Comparison of ENCODE assay signal across 8 mouse cellular contexts in genomic region chr7:82865834-82866485, GRCm38 (mm10). TPM values are rescaled to one million over a fixed set of nuclear protein-coding genes. Genes with fewer than 3 reads are reported as not detected.
DNase-seq lines count a peak whose midpoint lies in the region; ATAC-seq and TF ChIP-seq lines count a peak whose summit lies in the region.

No protein-coding gene starts in this region.

- ATAC-seq in forebrain, embryonic 12.5 days (ENCODE audit: low FRiP score), result peak; percentile 92
- ATAC-seq in heart, postnatal 0 days (ENCODE audit: insufficient read depth, low read depth), result peak; percentile 90
- peak; percentile 91 for ATAC-seq in liver, embryonic 16.5 days (ENCODE audit: low read depth)
- ATAC-seq in neural tube, embryonic 12.5 days (ENCODE audit: low FRiP score, low read depth), result peak; percentile 91
- ATAC-seq in stomach, postnatal 0 days (ENCODE audit: low FRiP score, low TSS enrichment), result peak; percentile 95

- peak overlapping the region; percentile 86 for H3K4me3 ChIP-seq in ES-Bruce4 (ENCODE audit: low read depth, low read length)
- H3K4me3 ChIP-seq in forebrain, embryonic 12.5 days (replicated peaks), result peak overlapping the region; percentile 99
- H3K4me3 ChIP-seq in heart, postnatal 0 days (ENCODE audit: low read depth, low read length), result peak overlapping the region; percentile 85
- H3K4me3 ChIP-seq in liver, embryonic 16.5 days (ENCODE audit: low read depth, low read length), result peak overlapping the region; percentile 68
- H3K4me3 ChIP-seq in neural tube, embryonic 12.5 days, result peak overlapping the region; percentile 100
- H3K4me3 ChIP-seq in stomach, postnatal 0 days (ENCODE audit: low read depth, low read length), result peak overlapping the region; percentile 74

- no peak for TF ChIP-seq POLR2A in ES-Bruce4 (IDR thresholded peaks at IDR 0.05; ENCODE audit: insufficient read depth, low read length)

- DNase-seq in c-Kit-positive CD71-positive TER-119-positive erythroid progenitor cells, embryonic 14.5 days (ENCODE audit: low spot score), result peak; percentile 81
- DNase-seq in heart, postnatal 0 days (ENCODE audit: low spot score), result peak; percentile 98
- DNase-seq in kidney, postnatal 4 days, result peak; percentile 99
- peak; percentile 97 for DNase-seq in stomach, postnatal 0 days (ENCODE audit: low spot score)

- TF ChIP-seq CTCF in ES-Bruce4 (IDR thresholded peaks at IDR 0.05; ENCODE audit: low read depth, low read length), result peak; percentile 62
- TF ChIP-seq CTCF in heart, postnatal 0 days (IDR thresholded peaks at IDR 0.05; ENCODE audit: low read depth), result peak; percentile 78
- TF ChIP-seq CTCF in stomach, postnatal 0 days (IDR thresholded peaks at IDR 0.05; ENCODE audit: low read depth), result peak; percentile 82

- H3K36me3 ChIP-seq in ES-Bruce4 (ENCODE audit: control insufficient read depth, insufficient read depth, low read length, poor library complexity, severe bottlenecking), result no peaks in the 10 kb centered on the region
- H3K36me3 ChIP-seq in forebrain, embryonic 12.5 days (replicated peaks), result peaks cover 18% of the 10 kb centered on the region
- peaks cover 8% of the 10 kb centered on the region; the same call in 1 of the 2 replicates for H3K36me3 ChIP-seq in heart, postnatal 0 days (replicated peaks; ENCODE audit: control insufficient read depth, insufficient read depth, low read length)
- no peaks in the 10 kb centered on the region for H3K36me3 ChIP-seq in liver, embryonic 16.5 days (ENCODE audit: control insufficient read depth, insufficient read depth)
- H3K36me3 ChIP-seq in neural tube, embryonic 12.5 days, result peaks cover 19% of the 10 kb centered on the region
- H3K36me3 ChIP-seq in stomach, postnatal 0 days (ENCODE audit: control insufficient read depth, insufficient read depth, low read length), result no peaks in the 10 kb centered on the region

- peak overlapping the region; percentile 84 for H3K4me2 ChIP-seq in forebrain, embryonic 12.5 days
- peak overlapping the region; percentile 94 for H3K4me2 ChIP-seq in heart, postnatal 0 days (ENCODE audit: low read depth, low read length)
- peak overlapping the region; percentile 77 for H3K4me2 ChIP-seq in liver, embryonic 16.5 days (ENCODE audit: low read depth, low read length)
- peak overlapping the region; percentile 96 for H3K4me2 ChIP-seq in neural tube, embryonic 12.5 days (replicated peaks)
- H3K4me2 ChIP-seq in stomach, postnatal 0 days (replicated peaks; ENCODE audit: low read depth), result peak overlapping the region; percentile 72

- no peaks in the 10 kb centered on the region for H3K4me1 ChIP-seq in ES-Bruce4 (ENCODE audit: control insufficient read depth, insufficient read depth, low read length)
- peaks cover 27% of the 10 kb centered on the region for H3K4me1 ChIP-seq in forebrain, embryonic 12.5 days
- H3K4me1 ChIP-seq in heart, postnatal 0 days (ENCODE audit: control insufficient read depth, insufficient read depth), result peaks cover 12% of the 10 kb centered on the region; the same call in 1 of the 2 replicates
- peaks cover 17% of the 10 kb centered on the region for H3K4me1 ChIP-seq in liver, embryonic 16.5 days (ENCODE audit: control insufficient read depth, low read depth, low read length)
- H3K4me1 ChIP-seq in neural tube, embryonic 12.5 days, result peaks cover 25% of the 10 kb centered on the region
- peaks cover 9% of the 10 kb centered on the region; the same call in 1 of the 2 replicates for H3K4me1 ChIP-seq in stomach, postnatal 0 days (replicated peaks; ENCODE audit: control insufficient read depth, insufficient read depth)

- no peak overlapping the region for H3K27ac ChIP-seq in ES-Bruce4 (ENCODE audit: insufficient read depth, low read length)
- peak overlapping the region; percentile 100 for H3K27ac ChIP-seq in forebrain, embryonic 12.5 days
- H3K27ac ChIP-seq in heart, postnatal 0 days (ENCODE audit: low read depth), result peak overlapping the region; percentile 96
- H3K27ac ChIP-seq in liver, embryonic 16.5 days (ENCODE audit: low read length), result peak overlapping the region; percentile 55
- peak overlapping the region; percentile 100 for H3K27ac ChIP-seq in neural tube, embryonic 12.5 days
- H3K27ac ChIP-seq in stomach, postnatal 0 days (replicated peaks), result peak overlapping the region; percentile 95

- TF ChIP-seq EP300 in ES-Bruce4 (IDR thresholded peaks at IDR 0.05; ENCODE audit: insufficient read depth, low read depth, low read length), result peak; percentile 22; the same call in 1 of the 2 replicates
- TF ChIP-seq EP300 in heart, postnatal 0 days (IDR thresholded peaks at IDR 0.05; ENCODE audit: low read depth), result no peak; the same call in 1 of the 2 replicates
- TF ChIP-seq EP300 in stomach, postnatal 0 days (optimal IDR thresholded peaks at IDR 0.05), result no peak

- H3K9ac ChIP-seq in ES-Bruce4 (ENCODE audit: low read depth, poor library complexity, severe bottlenecking), result peak overlapping the region; percentile 70
- H3K9ac ChIP-seq in forebrain, embryonic 12.5 days, result peak overlapping the region; percentile 100
- H3K9ac ChIP-seq in heart, postnatal 0 days (replicated peaks; ENCODE audit: low read depth, low read length), result peak overlapping the region; percentile 77
- H3K9ac ChIP-seq in liver, embryonic 16.5 days (ENCODE audit: low read depth, low read length), result peak overlapping the region; percentile 57
- peak overlapping the region; percentile 100 for H3K9ac ChIP-seq in neural tube, embryonic 12.5 days
- H3K9ac ChIP-seq in stomach, postnatal 0 days (ENCODE audit: low read length), result peak overlapping the region; percentile 47

- 0% methylated on average over 65 of the region's 70 CpGs for WGBS in forebrain, embryonic 12.5 days
- under 1% methylated on average over 55 of the region's 70 CpGs for WGBS in heart, postnatal 0 days
- under 1% methylated on average over 50 of the region's 70 CpGs for WGBS in liver, embryonic 16.5 days (ENCODE audit: insufficient replicate concordance)
- WGBS in neural tube, embryonic 12.5 days, result under 1% methylated on average over 66 of the region's 70 CpGs
- WGBS in stomach, postnatal 0 days, result under 1% methylated on average over 60 of the region's 70 CpGs

- no peaks in the 10 kb centered on the region for H3K27me3 ChIP-seq in ES-Bruce4 (ENCODE audit: control insufficient read depth, insufficient read depth, low read length, poor library complexity, severe bottlenecking)
- no peaks in the 10 kb centered on the region for H3K27me3 ChIP-seq in forebrain, embryonic 12.5 days
- H3K27me3 ChIP-seq in heart, postnatal 0 days (ENCODE audit: control insufficient read depth, insufficient read depth, low read length), result no peaks in the 10 kb centered on the region
- peaks cover 54% of the 10 kb centered on the region for H3K27me3 ChIP-seq in liver, embryonic 16.5 days (ENCODE audit: control insufficient read depth, insufficient read depth, low read depth, low read length)
- H3K27me3 ChIP-seq in neural tube, embryonic 12.5 days (replicated peaks), result no peaks in the 10 kb centered on the region
- no peaks in the 10 kb centered on the region for H3K27me3 ChIP-seq in stomach, postnatal 0 days (ENCODE audit: control insufficient read depth, insufficient read depth, low read length)

- H3K9me3 ChIP-seq in ES-Bruce4 (replicated peaks; ENCODE audit: control insufficient read depth, insufficient read depth, low read length, poor library complexity, severe bottlenecking), result no peaks in the 10 kb centered on the region
- no peaks in the 10 kb centered on the region for H3K9me3 ChIP-seq in forebrain, embryonic 12.5 days
- H3K9me3 ChIP-seq in heart, postnatal 0 days (replicated peaks; ENCODE audit: control insufficient read depth, low read length), result no peaks in the 10 kb centered on the region
- no peaks in the 10 kb centered on the region for H3K9me3 ChIP-seq in liver, embryonic 16.5 days (replicated peaks; ENCODE audit: control insufficient read depth, low read length)
- H3K9me3 ChIP-seq in neural tube, embryonic 12.5 days, result no peaks in the 10 kb centered on the region
- no peaks in the 10 kb centered on the region for H3K9me3 ChIP-seq in stomach, postnatal 0 days (ENCODE audit: control insufficient read depth, low read length)

RNA-seq across cellular contexts. Expression of gene Mex3b, which starts 1.2 kb away (rescaled TPM):
- polyA plus RNA-seq in ES-Bruce4 (2011; ENCODE audit: insufficient read depth, insufficient read length, low read depth, missing spikeins), result 8.4 and 10.5 TPM in 2 replicates
- 47.3 and 47.5 TPM in 2 replicates for polyA plus RNA-seq in forebrain, embryonic 12.5 days (2016; fragmentation: Nextera tagmentation; extraction: Ambion mirVana)
- 14.4 and 15.2 TPM in 2 replicates for total RNA-seq in heart, postnatal 0 days (2014; rRNA removed; ENCODE audit: low replicate concordance)
- polyA plus RNA-seq in heart, postnatal 0 days (2015; fragmentation: Nextera tagmentation; extraction: Ambion mirVana), result 3.2 and 3.3 TPM in 2 replicates
- polyA plus RNA-seq in liver, embryonic 16.5 days (2015; fragmentation: Nextera tagmentation; extraction: Ambion mirVana), result 0.41 and 0.56 TPM in 2 replicates
- polyA plus RNA-seq in neural tube, embryonic 12.5 days (2016; fragmentation: Nextera tagmentation; extraction: Ambion mirVana), result 42.9 and 44.0 TPM in 2 replicates
- polyA plus RNA-seq in stomach, postnatal 0 days (2015; fragmentation: Nextera tagmentation; extraction: Ambion mirVana), result 2.3 and 2.8 TPM in 2 replicates

Comparison
In these comparisons a context has a peak if more than half of its experiments do, and no peak if none do; other contexts are left out.
1. H3K9ac ChIP-seq: peak in every context shown above with its lines; median percentile 100 in forebrain, embryonic 12.5 days; 100 in neural tube, embryonic 12.5 days; 77 in heart, postnatal 0 days; 70 in ES-Bruce4; 57 in liver, embryonic 16.5 days; 47 in stomach, postnatal 0 days.